Mouse (Mus musculus): ENCODE results near the gene Tnfrsf9.

Tnfrsf9 gene

GRCm38 (mm10) chr4:150927789-150928188 is 13.4 kb downstream of the Tnfrsf9 start:
- peak; percentile 45 for DNase-seq (ENCODE audit: low spot score)

- no peak for DNase-seq (ENCODE audit: low spot score)
Measured at GRCm38 (mm10) chr4:150933503-150933902, 19.1 kb downstream of the Tnfrsf9 start.

- DNase-seq (ENCODE audit: low spot score) = peak; percentile 58
Measured at GRCm38 (mm10) chr4:150937293-150938062, 23.1 kb downstream of the Tnfrsf9 start.

- peak; percentile 46 for DNase-seq (ENCODE audit: low spot score)
Measured at GRCm38 (mm10) chr4:150938063-150938452, 23.7 kb downstream of the Tnfrsf9 start.

- DNase-seq (ENCODE audit: low spot score) = peak; percentile 54
Measured at GRCm38 (mm10) chr4:150939991-150940651, 25.8 kb downstream of the Tnfrsf9 start.

GRCm38 (mm10) chr4:150944707-150945106 is 30.3 kb downstream of the Tnfrsf9 start:
- DNase-seq (ENCODE audit: low spot score) = no peak

- no peak for DNase-seq (ENCODE audit: low spot score)
Measured at GRCm38 (mm10) chr4:150950972-150951371, 36.6 kb downstream of the Tnfrsf9 start.

GRCm38 (mm10) chr4:150956369-150957105 is 42.2 kb downstream of the Tnfrsf9 start:
- DNase-seq (ENCODE audit: low spot score) = no peak

- DNase-seq (ENCODE audit: low spot score) = no peak
Measured at GRCm38 (mm10) chr4:150957106-150957458, 42.7 kb downstream of the Tnfrsf9 start.

- DNase-seq (ENCODE audit: low spot score) = no peak
Measured at GRCm38 (mm10) chr4:150958536-150958935, 44.2 kb downstream of the Tnfrsf9 start.

GRCm38 (mm10) chr4:150962231-150962630 is 47.9 kb downstream of the Tnfrsf9 start:
- DNase-seq (ENCODE audit: low spot score) = no peak

GRCm38 (mm10) chr4:150963711-150964110 is 49.3 kb downstream of the Tnfrsf9 start:
- DNase-seq (ENCODE audit: low spot score) = no peak

- peak; percentile 85 for DNase-seq (ENCODE audit: low spot score)
Measured at GRCm38 (mm10) chr4:150964635-150965554, 50.5 kb downstream of the Tnfrsf9 start.

- DNase-seq (ENCODE audit: low spot score) = peak; percentile 27
Measured at GRCm38 (mm10) chr4:150965555-150965951, 51.2 kb downstream of the Tnfrsf9 start.

GRCm38 (mm10) chr4:150966556-150966955 is 52.2 kb downstream of the Tnfrsf9 start:
- peak; percentile 50 for DNase-seq (ENCODE audit: low spot score)

- no peak for DNase-seq (ENCODE audit: low spot score)
Measured at GRCm38 (mm10) chr4:150968956-150969355, 54.6 kb downstream of the Tnfrsf9 start.

GRCm38 (mm10) chr4:150973264-150973663 is 58.9 kb downstream of the Tnfrsf9 start:
- DNase-seq (ENCODE audit: low spot score) = no peak

GRCm38 (mm10) chr4:150975145-150975544 is 60.8 kb downstream of the Tnfrsf9 start:
- DNase-seq (ENCODE audit: low spot score) = no peak

GRCm38 (mm10) chr4:150978156-150978910 is 64.0 kb downstream of the Tnfrsf9 start:
- no peak for DNase-seq (ENCODE audit: low spot score)

GRCm38 (mm10) chr4:150979455-150979854 is 65.1 kb downstream of the Tnfrsf9 start:
- no peak for DNase-seq (ENCODE audit: low spot score)

GRCm38 (mm10) chr4:150980153-150980552 is 65.8 kb downstream of the Tnfrsf9 start:
- DNase-seq (ENCODE audit: low spot score) = no peak
